Mouse (Mus musculus) adrenal gland, adult (tissue): ENCODE measurements around the gene Galnt6.
A peak's percentile ranks its signal among the peaks of the same experiment; 100 is the strongest.

Experiments used
- DNase-seq, 2 experiments: peaks; one replicate each; pipeline ENCODE4 v3.0.0; 2022 to 2023; ENCODE audit warnings: low spot score in 1 of 2; ENCODE audit not compliant: inconsistent age in 2 of 2

The Galnt6 gene

GRCm38 (mm10) chr15:100722564-100722963 is 6.6 kb downstream of the Galnt6 start:
- DNase-seq: no peak

- no peak for DNase-seq
Observed at GRCm38 (mm10) chr15:100722026-100722425, 7.2 kb downstream of the Galnt6 start.

DNA sequence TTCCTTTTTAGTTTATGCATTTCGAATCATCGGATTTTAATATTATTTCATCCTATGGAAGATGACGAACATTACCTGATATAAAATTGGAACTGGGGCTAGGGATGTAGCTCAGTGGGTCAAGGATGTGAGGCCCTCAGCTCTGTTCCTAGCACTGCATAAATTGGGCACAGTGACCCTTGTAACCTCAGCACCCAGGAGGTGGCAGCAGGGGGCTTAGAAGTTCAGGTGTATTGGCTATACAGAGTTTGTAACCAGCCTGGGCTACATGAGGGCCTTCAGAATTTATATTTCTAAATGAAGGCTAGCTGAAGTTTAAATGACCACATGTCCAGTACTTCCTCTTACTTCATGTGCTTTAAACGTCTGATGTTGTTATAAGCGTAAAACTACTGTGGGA is 7.7 kb downstream of the Galnt6 start:
- DNase-seq: no peak

- DNase-seq: no peak
Observed at GRCm38 (mm10) chr15:100720066-100720465, 9.1 kb downstream of the Galnt6 start.

DNA sequence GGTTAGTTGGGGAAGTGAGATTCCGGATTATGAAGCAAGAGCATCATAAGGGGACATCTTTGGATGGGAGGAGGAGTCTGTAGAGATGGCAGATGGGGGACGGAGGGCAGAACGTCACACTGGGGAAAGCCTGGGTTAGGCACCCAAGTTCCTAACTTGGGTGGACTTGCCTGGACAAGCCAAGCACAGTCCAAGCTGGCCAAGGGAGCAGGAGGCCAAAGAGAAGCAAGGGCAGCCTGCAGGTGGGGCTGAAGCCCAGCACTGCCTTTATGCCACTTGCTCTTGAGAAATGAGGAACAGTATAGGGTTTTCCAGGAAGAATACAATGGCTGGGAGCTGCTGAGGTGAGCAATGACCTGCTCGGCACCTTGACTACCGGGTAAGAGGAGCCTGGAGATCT is 10.0 kb downstream of the Galnt6 start:
- DNase-seq: no peak

GRCm38 (mm10) chr15:100718572-100718971 is 10.6 kb downstream of the Galnt6 start:
- DNase-seq: no peak

- DNase-seq: no peak
Observed at GRCm38 (mm10) chr15:100717933-100718332, 11.2 kb downstream of the Galnt6 start.

GRCm38 (mm10) chr15:100715399-100715993 is 13.7 kb downstream of the Galnt6 start:
- DNase-seq: no peak

- no peak for DNase-seq
Observed at GRCm38 (mm10) chr15:100714470-100714869, 14.7 kb downstream of the Galnt6 start.

GRCm38 (mm10) chr15:100710838-100711237 is 18.3 kb downstream of the Galnt6 start:
- DNase-seq: no peak

GRCm38 (mm10) chr15:100708433-100709078 is 20.6 kb downstream of the Galnt6 start:
- no peak for DNase-seq

GRCm38 (mm10) chr15:100706226-100706625 is 22.9 kb downstream of the Galnt6 start:
- DNase-seq: no peak

GRCm38 (mm10) chr15:100705376-100705775 is 23.8 kb downstream of the Galnt6 start:
- DNase-seq: no peak

DNA sequence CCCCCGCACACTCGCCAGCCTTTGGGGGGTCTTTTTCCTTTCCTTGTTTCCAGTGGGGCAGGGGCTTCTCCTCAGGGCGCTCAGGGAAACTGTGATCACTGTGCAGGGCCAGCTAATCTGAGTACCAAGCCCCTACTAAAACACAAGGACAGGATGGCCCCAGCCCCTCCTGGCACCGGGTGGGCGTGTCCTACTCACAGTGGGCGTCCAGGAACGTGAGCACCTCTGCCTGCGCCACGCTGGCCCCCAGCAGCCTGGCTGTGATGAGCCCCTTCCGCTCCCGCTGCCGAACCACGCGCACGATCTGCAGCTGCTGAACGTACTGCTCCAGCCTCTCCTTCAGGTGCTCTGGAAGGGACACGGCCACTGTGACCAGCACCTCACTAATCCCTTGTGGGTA is 25.3 kb downstream of the Galnt6 start:
- no peak for DNase-seq

DNA sequence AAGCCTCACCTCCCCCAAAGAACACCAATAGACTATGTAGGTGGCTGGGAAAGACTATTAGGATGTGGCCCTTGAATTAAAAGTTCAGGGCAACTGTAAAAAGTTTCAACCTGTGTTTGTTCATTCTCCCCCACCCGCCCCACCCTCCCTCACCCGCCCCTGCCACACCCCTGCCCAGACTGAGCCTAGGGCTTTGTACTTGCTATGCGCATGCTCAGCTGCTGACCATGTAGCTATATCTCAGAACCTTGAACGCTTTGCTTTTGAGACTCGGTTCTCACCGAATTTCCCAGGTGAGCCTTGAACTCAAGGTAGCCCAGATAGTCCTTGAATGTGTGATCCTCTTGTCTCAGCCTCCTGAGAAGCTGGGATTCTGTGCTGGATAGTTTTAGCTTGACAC is 27.3 kb downstream of the Galnt6 start:
- no peak for DNase-seq

GRCm38 (mm10) chr15:100701108-100701507 is 28.1 kb downstream of the Galnt6 start:
- no peak for DNase-seq

GRCm38 (mm10) chr15:100700424-100700823 is 28.8 kb downstream of the Galnt6 start:
- DNase-seq: no peak

GRCm38 (mm10) chr15:100699386-100699785 is 29.8 kb downstream of the Galnt6 start:
- DNase-seq: no peak

DNA sequence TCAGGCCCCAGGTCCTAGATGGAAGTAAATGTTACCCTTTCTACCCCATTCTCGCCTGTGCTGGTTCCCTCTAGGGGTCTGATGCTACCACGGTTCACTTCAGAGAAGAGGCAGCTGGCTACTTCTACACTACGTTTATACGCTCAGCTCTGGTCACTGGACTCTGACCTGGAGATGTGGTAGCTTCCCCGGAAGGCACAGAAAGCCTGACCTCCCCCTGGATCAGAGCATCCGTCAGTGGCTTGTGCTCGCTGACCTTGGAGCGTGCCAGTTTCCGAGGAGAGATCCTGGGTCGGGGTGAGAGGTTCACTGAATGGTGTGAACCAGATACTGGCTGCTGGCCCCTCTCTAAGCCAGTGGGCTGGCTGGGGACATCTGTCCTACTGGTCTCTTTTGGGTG is 31.1 kb downstream of the Galnt6 start:
- peak in 1 of 2 experiments; percentile 54 for DNase-seq

- DNase-seq: peak; percentile 87 to 91
Observed at GRCm38 (mm10) chr15:100694406-100694805, 34.8 kb downstream of the Galnt6 start.

- DNase-seq: peak; percentile 61 to 79
Observed at GRCm38 (mm10) chr15:100691990-100692389, 37.2 kb downstream of the Galnt6 start.

- peak in 1 of 2 experiments; percentile 60 for DNase-seq
Observed at GRCm38 (mm10) chr15:100687430-100687971, 41.7 kb downstream of the Galnt6 start, which contains the start of gene Cela1. Gene Cela1, minus strand, starts transcription at chr15:100687921.
